Mouse (Mus musculus) ovary, adult 18-20 months (tissue): ENCODE data around the gene Klhl23.
A peak's percentile ranks its signal among the peaks of the same experiment; 100 is the strongest.
"Not testable (repeated sequence)": the region's sequence is repeated elsewhere in the genome, so short reads cannot be mapped to it uniquely, and the experiment has no call there.

Source experiments
- DNase-seq: peaks from one replicate; pipeline ENCODE4 v3.0.0; 2022; ENCODE audit warnings: low spot score, mixed read lengths

Klhl23 gene

DNA sequence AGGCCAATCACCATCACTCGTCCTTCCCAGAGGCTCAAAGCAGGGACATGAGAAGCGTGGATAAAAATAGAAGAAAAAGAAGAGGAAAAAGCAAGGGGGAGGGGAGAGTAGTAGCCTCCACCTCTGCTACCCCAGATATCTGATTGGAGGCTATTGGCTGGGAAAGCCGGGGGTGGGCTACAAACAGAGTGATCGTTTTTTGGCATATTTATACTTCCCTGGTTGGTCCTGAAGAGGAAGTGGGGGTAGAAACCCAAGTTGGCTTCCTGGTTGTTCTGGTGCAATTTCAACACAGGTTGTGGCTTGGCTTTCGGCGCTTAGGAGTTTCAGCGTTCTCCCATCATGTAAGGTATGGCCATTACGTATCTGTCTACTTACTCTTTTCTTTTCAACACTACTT lies at the start of gene Klhl23:
Klhl23 (plus strand) TSS at position 234 of the 400 bp plus-strand sequence.
- peak; percentile 15 for DNase-seq

DNA sequence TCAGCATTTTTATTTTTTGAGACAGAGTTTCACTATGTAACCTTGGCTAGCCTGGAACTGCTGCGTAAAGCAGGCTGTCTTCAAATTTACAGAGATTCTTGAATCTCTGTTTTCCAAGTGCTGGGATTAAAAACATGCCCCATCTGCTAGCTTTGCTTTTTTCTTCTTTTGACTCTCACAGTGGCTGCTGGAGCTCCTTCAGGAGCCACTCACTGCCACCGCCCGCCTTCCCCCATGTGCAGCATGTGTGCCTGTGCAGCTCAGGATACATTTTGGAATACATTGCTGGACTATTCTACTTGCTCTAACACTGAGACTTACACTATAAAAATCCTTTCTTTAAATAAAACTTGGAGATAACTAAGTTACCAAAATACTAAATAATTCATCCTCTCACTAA lies 48.4 kb upstream of the Klhl23 start:
- DNase-seq: no peak

DNA sequence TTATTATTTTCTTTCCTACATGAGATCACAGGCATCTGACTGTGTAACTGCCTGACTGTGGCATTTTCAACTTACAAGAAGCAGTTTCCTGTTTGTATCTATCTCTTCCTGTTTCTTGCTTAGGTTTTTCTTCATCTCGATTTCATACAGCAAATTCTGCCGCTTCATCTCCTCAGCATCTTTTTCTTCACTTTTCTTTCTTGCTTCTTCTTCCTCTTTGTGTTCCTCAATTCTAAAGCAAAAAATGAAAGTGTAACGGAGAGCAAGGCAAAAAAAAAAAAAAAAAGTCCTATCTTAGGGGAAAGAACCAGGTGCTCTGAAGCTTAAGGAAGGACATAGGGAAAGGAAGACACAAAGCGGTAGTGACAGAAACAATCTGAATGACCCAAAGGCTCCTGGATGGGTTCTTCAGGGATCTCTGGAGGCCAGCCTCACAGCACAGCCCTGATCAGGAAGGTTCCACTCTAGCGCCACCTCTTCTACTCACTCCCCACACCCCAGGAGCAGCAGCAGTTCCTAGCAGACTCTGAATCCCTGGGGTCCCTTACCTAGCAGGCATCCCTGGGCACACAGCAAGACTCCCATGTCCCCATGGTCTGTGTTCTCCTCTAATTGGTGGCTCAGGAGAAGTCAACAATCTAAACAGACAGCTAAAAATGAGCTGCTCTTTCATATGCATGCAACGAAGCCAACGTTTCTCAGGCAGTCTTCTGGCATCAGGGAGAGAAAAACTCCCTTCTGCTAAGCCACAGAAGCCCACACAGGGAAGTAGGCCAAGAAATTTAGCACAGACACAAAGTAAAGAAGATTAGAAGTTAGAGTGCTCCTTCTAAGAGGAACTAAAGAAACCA lies 43.5 kb upstream of the Klhl23 start:
- no peak for DNase-seq

DNA sequence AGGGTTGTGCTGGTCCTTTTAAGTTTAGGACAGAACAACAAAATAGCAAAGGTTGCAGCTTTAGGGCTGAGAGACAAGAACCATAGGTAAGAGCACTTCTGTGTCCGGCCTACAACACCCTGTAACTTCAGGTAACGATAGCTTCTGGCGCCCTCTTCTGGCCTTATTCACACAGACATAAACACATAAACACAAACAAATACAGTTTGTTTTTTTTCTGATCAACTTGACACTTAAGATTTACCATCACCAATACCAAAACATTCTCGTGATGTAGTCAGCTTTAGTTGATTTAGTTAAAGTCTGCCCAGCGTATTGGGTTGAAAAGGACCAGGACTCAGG lies 42.9 kb upstream of the Klhl23 start:
- DNase-seq: no peak

DNA sequence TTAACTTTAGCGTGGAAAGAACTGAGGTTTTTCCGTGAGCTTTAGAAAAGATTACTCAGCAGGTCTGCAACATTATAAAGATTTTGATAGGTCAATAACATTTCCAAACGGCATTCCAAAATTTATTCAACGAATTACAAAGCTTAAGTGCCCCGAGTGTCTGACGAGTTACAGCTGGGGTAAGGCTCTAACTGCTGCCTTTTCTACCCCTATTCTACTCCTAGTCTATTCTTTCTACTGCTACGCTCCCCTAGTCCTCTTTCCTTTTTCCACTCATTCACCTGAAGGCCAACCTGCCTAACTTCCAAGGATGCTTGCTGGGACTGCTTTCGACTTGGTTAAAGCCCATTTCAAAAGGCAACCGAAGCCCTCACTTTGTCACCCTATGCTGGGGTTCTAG lies 32.8 kb upstream of the Klhl23 start:
- no peak for DNase-seq

DNA sequence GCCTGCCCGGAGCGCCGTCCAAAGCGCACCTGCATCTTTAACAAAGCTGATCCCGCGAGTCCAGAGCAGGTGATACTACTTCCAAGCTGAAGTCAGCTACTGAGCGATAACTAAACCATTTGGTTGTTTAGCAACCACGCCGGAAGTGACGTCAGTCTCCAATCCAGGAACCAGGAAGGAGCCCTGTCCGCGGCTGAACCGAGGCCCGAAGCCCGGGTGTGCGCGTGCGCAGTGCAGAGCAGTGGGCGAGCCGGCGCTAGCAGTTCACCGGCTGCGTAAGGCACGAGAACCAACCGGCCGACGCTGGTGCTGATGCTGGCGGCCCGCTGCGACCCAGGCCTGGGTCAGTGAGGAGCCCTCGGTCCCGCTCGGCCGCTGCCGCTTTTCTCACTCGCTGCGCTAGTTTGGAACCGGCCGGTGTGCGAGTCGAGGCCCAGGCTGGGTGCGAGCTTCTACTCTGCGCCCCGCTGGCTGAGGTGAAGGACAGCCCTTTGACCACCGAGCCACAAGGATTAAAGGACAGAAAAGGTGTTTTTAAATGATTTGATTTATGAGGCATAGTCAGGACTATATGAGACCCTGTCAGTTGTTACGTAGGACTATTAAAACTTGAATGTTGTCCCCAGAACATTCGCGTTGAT lies 32.2 kb upstream of the Klhl23 start, which contains the start of the genes Ccdc173 and Phospho2:
Ccdc173 (minus strand) TSS at position 147 of the 641 bp plus-strand sequence.
Phospho2 (plus strand) TSS at position 195 of the 641 bp plus-strand sequence.
- DNase-seq: peak; percentile 97

DNA sequence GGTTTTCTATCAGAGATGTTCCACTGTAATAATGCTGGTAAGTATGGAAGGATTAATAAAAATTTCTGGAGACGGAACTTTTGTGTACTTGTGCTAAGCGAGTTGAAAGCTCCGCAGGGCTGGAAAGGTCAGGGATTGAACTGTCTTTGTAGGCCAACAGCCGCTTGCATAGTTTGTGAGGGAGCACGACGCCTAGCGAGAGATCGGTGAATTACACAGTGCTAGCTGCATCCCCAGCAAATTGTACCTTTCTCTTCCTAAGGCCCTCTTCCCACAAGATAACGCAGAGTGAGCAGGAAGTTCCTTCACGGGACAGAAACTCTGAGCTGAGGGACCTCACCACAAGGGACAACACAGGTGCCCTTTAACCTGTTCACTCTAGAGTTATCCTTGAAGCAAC lies 31.5 kb upstream of the Klhl23 start:
- peak; percentile 55 for DNase-seq

DNA sequence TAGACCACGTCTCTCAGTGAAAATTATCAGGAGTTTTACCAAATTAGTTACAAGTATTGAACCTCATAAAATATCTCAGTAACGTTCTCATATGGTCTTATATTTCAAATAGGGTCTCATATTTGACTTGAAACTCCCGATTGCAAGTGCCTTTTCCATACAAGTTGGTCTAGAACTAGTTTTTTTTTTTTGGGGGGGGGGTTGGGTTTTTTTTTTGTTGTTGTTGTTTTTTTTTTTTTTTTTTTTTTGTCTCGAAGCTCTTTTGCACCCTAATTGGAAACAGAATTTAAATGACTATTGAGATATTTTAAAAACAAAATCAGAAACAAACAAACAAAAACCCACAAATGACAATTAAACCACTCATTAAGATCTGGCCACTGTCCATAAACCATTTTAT lies 31.0 kb upstream of the Klhl23 start:
- DNase-seq: no peak

DNA sequence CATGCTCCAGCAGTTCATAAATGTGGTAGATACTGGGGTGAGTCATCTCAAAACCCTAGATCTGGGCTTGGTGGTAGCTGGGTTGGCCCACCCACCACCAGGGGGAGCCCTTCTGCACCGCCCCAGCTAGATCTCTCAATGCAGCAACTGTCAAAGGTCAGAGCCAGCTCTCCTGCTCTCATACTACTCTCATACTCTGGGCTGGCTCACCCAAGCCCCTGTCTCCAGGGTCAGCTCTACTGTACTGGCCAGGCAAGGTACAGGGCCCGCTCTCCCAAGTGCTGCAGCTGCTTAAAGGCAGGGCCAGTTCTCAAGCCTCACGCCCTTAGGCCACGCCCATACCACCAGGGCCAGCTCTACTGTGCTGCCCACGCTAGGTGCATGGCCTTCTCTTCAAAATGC lies 18.8 kb upstream of the Klhl23 start:
- DNase-seq: peak; percentile 47

DNA sequence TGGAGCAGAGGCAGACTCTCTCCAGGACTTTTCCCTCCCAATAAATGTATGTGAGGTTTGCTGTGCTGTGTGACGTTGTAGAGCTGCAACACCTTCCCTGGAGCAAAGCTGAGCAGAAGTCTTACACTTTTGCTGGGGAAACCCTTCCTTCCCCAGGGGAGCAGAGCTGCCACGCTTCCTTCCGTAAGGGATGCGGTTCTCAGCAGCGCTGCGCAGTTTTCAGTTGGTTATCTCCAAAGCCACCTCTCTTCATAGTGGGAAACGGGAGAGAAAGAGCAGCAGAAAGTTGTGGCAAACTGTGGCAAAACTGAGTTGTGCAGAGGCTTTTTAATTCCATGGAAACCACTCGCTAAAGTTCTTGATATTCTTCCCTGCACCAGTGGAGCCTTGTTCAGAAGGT lies 18.0 kb upstream of the Klhl23 start:
- DNase-seq: no peak

DNA sequence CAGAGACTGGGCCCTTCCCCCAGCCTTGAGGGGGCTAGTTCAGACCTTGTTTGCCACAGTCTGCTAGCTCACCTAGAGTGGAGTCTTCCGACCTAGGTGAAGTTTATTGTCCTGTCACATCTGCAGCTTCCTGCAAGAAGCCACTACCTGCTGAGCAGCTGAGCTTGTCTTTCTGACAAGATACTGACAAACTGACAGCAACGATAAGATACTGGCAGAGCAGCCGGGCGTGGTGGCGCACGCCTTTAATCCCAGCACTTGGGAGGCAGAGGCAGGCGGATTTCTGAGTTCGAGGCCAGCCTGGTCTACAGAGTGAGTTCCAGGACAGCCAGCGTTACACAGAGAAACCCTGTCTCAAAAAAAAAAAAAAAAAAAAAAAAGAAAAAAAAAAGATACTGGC lies 17.1 kb upstream of the Klhl23 start:
- not testable (repeated sequence) for DNase-seq

DNA sequence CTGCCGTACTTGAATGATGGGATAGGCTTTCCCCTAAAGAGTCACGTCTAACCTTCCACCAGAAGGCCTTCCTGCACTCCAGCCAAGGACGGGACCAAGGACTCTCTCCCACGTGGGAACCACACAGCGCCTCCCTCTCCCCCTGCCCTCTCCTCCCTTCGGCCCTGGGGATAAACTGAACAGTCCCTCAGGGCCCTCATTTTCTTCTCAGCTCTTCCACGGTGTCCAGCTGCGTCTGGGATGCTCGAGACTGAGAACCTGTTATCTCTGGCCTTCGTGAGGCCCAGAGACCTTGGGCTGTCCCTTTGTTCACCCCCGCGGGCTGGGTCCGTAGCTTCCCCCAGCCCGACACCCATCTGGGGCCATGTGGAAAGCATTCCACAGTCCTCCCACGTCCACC lies 11.6 kb upstream of the Klhl23 start:
- peak; percentile 70 for DNase-seq

DNA sequence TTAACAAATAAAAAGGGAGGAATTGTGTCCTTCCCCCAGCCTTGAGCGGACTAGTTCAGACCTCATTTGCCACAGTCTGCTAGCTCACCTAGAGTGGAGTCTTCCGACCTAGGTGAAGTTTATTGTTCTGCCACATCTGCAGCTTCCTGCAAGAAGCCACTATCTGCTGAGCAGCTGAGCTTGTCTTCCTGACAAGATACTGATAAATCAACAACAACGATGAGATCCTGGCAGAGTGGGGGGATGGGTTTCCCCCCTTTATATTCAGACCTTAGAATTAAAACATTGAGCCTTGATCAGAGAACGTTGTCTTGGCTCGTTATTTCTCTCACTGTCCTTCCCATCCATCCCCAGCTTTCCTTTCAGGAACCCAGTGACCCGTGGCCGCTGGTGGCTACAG lies 10.4 kb upstream of the Klhl23 start:
- DNase-seq: not testable (repeated sequence)

DNA sequence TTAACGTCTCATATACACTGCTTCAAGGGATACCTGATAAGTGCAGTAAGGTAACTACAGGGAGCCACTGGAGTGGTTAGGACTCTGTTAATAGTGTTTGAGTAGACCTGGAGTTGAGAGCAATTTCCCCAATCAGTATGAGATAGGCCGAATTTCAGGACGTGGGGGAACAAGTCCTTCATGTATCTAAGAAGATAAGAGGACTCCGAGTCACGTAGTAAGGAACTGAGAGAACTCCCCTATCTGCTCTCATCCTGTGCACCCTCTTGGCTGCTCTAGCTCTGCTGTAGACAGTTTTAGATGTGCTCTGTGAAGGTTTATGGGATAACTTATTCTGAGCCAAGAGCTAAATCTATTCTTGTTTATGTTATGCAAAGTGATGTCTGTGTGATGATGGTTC lies 5.2 kb upstream of the Klhl23 start:
- no peak for DNase-seq

DNA sequence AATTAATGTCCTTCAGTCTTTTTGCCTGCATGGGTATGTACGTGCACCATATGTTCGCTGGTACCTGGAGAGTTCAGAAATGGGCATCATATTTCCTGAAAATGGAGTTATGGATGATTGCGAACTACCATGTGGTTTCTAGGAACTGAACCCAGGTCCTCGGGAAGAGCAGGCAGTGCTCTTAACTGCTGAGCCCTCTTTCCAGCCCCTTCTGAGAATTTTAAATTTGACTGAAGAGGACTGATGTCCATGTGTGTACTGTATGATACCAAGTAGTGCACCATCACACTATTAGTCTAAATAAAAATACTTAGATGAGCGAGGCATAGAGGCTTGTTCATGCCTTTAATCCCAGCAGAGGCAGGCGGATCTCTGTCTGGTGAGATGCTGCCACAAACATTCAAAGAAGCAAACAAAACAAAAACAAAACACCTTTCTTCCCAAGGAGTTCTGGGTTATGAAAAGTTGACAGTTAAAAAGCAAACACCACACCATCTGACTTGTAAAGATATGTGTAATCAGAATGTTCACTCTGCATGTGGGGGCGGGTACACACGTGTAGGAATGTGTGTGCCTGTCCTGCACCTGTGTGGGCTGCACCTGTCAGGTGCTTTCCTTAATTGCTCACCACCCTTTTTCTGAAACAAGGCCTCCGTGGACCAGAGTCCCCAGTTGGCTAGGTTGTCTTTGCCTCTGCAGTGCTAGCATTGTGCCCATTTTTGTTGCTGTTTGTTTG lies 3.2 kb upstream of the Klhl23 start:
- no peak for DNase-seq

DNA sequence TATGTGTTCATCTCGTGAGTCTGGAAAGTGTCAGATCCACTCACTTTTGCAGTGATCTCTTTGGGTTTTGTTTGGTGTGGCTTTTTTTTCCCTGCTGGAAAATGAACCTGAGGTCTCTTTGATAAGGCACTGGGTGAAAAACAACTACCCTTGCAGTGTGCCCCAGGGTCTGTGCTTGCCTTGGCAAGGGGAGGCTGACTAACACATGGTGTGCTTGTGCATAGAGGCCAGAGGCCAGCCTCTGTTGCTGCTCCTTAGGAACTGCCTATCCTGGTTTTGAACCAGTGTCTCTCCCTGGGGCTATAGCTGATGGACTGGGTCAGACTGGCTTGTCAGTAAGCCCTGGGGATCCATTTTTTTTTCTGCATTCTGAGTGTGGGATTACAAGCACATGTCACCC lies 1.5 kb upstream of the Klhl23 start:
- no peak for DNase-seq

DNA sequence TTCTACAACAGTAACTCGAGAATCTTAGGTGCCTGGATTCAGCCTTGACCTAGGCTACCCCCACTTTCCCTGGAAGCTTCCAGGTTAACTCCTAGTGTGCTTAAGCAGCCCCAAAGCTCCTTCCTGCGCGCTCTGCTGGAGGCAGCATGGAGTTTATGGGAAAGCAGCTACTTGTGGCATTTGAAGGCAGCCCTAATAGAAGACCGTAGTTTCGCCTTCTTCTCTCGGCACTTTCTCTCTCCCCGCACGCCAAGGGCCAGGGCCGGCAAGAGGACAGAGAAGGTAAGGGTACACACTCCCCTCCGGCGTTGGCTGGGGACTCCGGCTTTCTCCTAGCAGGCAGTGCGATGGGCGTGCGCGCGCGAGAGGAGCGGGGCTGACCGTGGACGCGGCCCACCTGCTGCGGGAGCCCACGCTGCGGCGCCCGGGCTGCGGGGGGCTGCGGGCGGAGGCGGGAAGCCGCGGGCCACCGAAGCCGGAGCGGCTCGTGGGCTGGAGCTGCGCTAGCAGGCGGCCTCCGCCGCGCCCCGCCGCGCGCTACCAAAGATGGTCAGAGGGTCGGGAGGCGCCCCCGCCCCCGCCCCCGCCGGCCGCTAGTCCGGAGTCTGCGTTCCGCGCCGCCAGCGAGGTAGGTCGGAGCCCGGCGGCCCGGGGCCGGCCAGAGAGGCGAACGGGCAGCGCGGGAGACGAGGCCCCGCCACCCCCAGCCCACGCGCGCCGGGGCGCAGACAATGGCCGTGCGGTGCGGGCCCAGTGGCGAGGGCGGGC lies 801 bp downstream of the Klhl23 start:
- DNase-seq: peak; percentile 34

DNA sequence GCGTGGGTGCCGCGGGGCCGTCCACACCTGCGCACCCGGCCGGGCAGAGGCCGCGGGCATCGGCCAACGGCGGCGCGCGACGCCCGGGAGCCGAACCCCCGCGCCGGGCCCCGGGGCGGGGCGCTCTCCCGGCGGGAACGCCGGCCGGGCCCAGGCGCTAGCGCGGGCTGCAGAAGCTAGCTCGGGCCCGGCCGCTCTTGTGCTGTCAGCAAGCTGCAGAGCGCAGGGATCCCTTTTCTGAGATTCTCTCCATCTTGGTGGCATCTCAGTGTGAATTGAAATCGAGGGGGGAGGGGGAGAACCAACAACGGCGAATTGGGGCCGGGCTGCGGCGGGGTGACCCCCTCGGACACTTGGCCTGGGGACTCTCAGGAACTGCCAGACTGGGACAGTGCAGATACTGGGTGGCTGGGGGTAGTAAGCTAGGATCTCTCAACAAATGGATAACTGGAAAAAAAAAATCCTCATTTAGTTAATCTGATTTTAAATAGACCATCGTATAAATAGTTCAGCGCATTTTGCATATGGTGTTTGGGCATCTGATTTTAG lies 1.5 kb downstream of the Klhl23 start:
- DNase-seq: no peak

DNA sequence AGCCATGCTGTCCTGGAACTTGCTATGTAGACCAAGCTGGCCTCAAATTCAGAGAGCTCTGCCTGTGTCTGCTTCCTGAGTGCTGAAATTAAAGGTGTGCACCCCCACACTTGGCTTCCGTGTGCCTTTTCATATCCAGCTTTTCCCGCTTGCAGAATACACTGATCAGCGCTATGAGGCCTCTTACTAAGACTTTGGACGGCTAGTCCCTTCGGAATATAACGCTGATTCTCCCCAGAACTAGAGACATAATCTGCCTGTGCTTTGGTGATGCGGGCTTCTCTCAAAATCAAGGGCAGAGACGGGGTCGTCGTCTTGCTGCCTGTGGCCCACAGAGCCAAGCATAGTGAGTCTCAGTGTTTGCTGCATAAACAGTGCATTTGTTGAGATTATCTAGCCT lies 4.2 kb downstream of the Klhl23 start:
- no peak for DNase-seq

DNA sequence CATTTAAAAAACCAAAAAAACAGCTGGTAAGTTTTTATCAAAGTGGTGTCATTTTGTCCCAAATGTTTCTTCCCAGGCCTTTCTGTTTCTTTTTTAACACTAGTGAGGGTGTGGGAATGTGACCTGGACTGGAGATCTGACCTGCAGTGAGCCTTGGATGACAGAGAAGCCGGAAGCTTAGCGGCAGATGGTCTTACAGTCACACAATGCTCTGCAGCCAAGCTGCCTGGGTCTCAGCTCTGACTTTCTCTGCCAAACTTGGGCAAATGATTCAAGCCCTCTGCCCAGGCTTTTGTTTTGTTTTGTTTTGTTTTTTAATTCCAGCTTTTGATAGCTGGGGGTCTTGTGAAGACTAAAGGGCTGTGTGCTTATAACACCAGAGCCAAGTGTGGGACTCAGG lies 4.6 kb downstream of the Klhl23 start:
- no peak for DNase-seq

DNA sequence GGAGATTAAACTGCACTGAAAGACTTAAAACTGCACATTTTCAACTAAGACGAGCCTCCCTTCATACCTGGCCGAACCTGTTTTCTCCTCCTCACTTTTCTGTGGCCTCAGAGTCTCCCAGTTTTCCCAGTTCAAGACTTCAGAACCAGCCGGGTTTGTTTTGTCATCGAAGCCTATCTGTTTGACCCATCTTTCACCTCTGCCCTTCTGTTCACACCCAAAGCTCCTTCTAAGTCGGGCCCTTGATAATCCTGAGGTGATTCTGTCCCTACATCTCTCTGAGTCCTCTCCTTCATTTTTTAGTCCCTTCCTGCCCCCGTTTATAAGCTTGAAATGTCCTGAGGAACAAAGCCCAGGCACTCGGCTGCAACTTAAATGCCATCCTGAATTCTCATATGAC lies 6.3 kb downstream of the Klhl23 start:
- DNase-seq: no peak

DNA sequence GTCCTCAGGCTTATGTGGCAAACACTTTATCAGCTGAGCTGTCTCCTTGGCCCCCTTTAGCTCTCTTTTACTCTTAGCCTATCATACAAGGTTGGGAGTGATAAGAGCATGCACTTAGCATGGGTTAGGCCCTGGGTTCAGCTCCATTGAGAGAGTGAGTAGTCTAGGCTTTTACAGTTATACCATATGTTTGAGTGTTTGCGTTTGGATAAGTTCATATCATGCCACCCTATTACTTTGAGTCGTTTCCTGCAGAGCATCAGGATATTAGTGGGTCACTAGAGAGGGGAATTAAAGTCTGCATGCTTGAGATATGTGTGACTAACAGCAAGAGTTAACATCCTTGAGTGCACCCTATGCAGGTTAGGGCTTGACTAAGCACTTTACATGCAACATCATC lies 7.9 kb downstream of the Klhl23 start:
- DNase-seq: no peak
